Mouse (Mus musculus): ENCODE measurements at regions not wholly inside any gene's neighbourhood (a gene's known extent, or its start where the extent isn't known, plus 50 kb on each side); places are given as distances from the start of the nearest gene placed in this dataset.

DNA sequence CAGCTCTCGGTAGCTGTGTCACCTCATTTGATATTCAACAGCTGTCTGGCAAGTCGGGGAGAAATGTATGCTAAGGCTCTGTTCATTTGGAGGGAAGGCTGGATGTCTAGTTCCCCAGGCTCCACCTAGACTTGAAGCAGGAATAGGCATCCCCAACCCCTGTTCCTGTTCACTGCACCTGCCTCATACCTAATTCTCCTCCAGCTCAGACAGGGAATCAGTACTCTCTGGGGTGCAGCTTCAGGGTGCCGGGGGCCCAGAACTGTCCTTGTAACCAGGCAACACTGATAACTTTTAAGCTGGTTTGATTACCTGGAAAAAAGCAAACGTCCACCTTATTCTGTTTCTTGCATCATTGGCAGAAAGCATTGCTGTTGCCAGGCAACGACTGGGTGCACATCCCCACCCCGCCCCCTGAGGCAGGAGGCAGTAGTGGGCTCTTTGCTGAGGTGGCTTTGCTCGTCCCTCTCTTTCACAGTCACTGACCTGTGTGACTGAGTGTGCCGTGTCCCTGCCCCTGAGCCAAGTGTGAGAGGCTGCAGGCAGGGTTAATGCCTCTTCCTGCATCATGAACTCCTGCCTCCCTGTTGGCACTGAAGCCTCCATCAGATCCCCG, 76.3 kb upstream of the Hdac4 start:
- DNase-seq (ENCODE audit: low read depth, low spot score), result no peak
- Histone ChIP-seq H3K9me3 (replicated peaks; ENCODE audit: insufficient read depth, low read length) (no peaks in the 10 kb centered on the region), H3K27ac (ENCODE audit: control insufficient read depth, low read depth, low read length) (no peak overlapping the region), H3K9ac (ENCODE audit: control insufficient read depth, low read depth, low read length, poor library complexity, severe bottlenecking) (no peak overlapping the region), H3K36me3 (ENCODE audit: control insufficient read depth in 1 of 2, insufficient read depth in 2 of 2, low read length in 2 of 2) (no peaks in the 10 kb centered on the region), H3K27me3 (ENCODE audit: control insufficient read depth in 1 of 2, insufficient read depth in 2 of 2, low read length in 2 of 2) (no peaks in the 10 kb centered on the region), H3K79me2 (ENCODE audit: control insufficient read depth, insufficient read depth, low read length, poor library complexity) (no peaks in the 10 kb centered on the region), H3K4me1 (ENCODE audit: control insufficient read depth in 1 of 2, insufficient read depth in 2 of 2, low read length in 2 of 2) (no peaks in the 10 kb centered on the region), H3K4me3 (ENCODE audit: control insufficient read depth in 1 of 2, insufficient read depth in 1 of 2, low read depth in 2 of 2, low read length in 2 of 2) (no peak overlapping the region)
- TF ChIP-seq GABPA (IDR thresholded peaks at IDR 0.05; ENCODE audit: low read depth, low read length) (no peak), UBTF (IDR thresholded peaks at IDR 0.05; ENCODE audit: borderline replicate concordance, insufficient read depth, low read depth, low read length) (no peak), USF1 (IDR thresholded peaks at IDR 0.05; ENCODE audit: low read depth, low read length) (no peak), ZMIZ1 (IDR thresholded peaks at IDR 0.05; ENCODE audit: low read depth, low read length) (no peak), ZC3H11A (IDR thresholded peaks at IDR 0.05; ENCODE audit: low read depth, low read length) (no peak), MXI1 (IDR thresholded peaks at IDR 0.05; ENCODE audit: low read depth, low read length) (no peak), RAD21 (IDR thresholded peaks at IDR 0.05; ENCODE audit: low read depth, low read length) (no peak), CTCF (IDR thresholded peaks at IDR 0.05 in 2 of 3, conservative IDR thresholded peaks at IDR 0.05 in 1 of 3; ENCODE audit: control insufficient read depth in 1 of 3, insufficient read depth in 1 of 3, low read depth in 2 of 3, low read length in 3 of 3, poor library complexity in 1 of 3, severe bottlenecking in 1 of 3) (no peak), CHD2 (IDR thresholded peaks at IDR 0.05; ENCODE audit: low read length) (no peak), POLR2AphosphoS2 (IDR thresholded peaks at IDR 0.05; ENCODE audit: low read length) (no peak), NRF1 (IDR thresholded peaks at IDR 0.05; ENCODE audit: insufficient read depth, low read depth, low read length, poor library complexity, severe bottlenecking) (no peak), NELFE (IDR thresholded peaks at IDR 0.05; ENCODE audit: low read depth, low read length) (no peak), SIN3A (IDR thresholded peaks at IDR 0.05; ENCODE audit: low read length) (no peak), SMC3 (IDR thresholded peaks at IDR 0.05; ENCODE audit: low read depth, low read length) (no peak), POLR2AphosphoS5 (IDR thresholded peaks at IDR 0.05; ENCODE audit: borderline replicate concordance, low read depth, low read length) (no peak), JUND (IDR thresholded peaks at IDR 0.05; ENCODE audit: low read depth, low read length) (no peak)

DNA sequence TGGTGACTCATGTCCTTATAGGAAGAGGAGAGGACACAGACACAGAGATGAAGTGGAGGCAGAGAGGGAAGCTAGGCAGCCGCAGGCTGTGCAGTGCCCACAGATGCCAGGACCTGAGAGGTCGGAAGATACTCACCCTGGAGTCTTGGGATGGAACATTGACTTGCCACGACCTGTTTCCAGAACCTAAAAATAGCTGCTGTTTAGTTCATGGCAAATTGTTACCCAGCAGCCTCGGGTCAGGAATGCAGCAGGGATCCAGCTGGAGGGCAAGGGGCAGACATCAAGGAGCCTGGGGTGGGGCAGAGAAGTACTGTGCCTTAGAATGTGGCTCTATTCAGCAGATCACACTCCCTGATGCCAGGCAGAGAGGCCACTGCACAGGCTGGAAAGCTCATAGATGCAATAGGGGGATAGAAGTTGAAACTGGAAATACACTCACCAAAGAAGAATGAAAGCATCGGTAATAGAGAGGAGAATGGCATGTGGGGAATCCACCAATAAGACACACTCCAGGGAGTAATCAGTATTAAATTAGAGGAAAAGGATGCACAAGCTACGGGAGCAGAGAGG, 75.1 kb upstream of the Hdac4 start:
- Histone ChIP-seq H3K4me3 (ENCODE audit: control insufficient read depth in 1 of 2, insufficient read depth in 1 of 2, low read depth in 2 of 2, low read length in 2 of 2) (no peak overlapping the region), H3K27ac (ENCODE audit: control insufficient read depth, low read depth, low read length) (no peak overlapping the region), H3K9me3 (replicated peaks; ENCODE audit: insufficient read depth, low read length) (no peaks in the 10 kb centered on the region), H3K27me3 (ENCODE audit: control insufficient read depth in 1 of 2, insufficient read depth in 2 of 2, low read length in 2 of 2) (no peaks in the 10 kb centered on the region), H3K4me1 (ENCODE audit: control insufficient read depth in 1 of 2, insufficient read depth in 2 of 2, low read length in 2 of 2) (no peaks in the 10 kb centered on the region), H3K36me3 (ENCODE audit: control insufficient read depth in 1 of 2, insufficient read depth in 2 of 2, low read length in 2 of 2) (no peaks in the 10 kb centered on the region), H3K9ac (ENCODE audit: control insufficient read depth, low read depth, low read length, poor library complexity, severe bottlenecking) (no peak overlapping the region), H3K79me2 (ENCODE audit: control insufficient read depth, insufficient read depth, low read length, poor library complexity) (no peaks in the 10 kb centered on the region)
- no peak for TF ChIP-seq ZMIZ1 (IDR thresholded peaks at IDR 0.05; ENCODE audit: low read depth, low read length)
- no peak for TF ChIP-seq KAT2A (conservative IDR thresholded peaks at IDR 0.05; ENCODE audit: low read depth, low read length)
- TF ChIP-seq ETS1 (IDR thresholded peaks at IDR 0.05; ENCODE audit: low read depth, low read length), result no peak
- TF ChIP-seq JUND (IDR thresholded peaks at IDR 0.05; ENCODE audit: low read depth, low read length), result no peak
- no peak for TF ChIP-seq MYB (IDR thresholded peaks at IDR 0.05; ENCODE audit: low read depth, low read length)
- TF ChIP-seq MYC (IDR thresholded peaks at IDR 0.05; ENCODE audit: low read depth, low read length), result no peak
- TF ChIP-seq SMC3 (IDR thresholded peaks at IDR 0.05; ENCODE audit: low read depth, low read length), result no peak
- no peak for TF ChIP-seq MAX (IDR thresholded peaks at IDR 0.05; ENCODE audit: low read length)
- no peak for TF ChIP-seq RAD21 (IDR thresholded peaks at IDR 0.05; ENCODE audit: low read depth, low read length)
- TF ChIP-seq EP300 (IDR thresholded peaks at IDR 0.05; ENCODE audit: low read depth in 1 of 2, low read length in 2 of 2), result no peak
- no peak for TF ChIP-seq BHLHE40 (IDR thresholded peaks at IDR 0.05; ENCODE audit: borderline replicate concordance, low read depth, low read length)
- TF ChIP-seq MAZ (IDR thresholded peaks at IDR 0.05; ENCODE audit: low read depth, low read length), result no peak
- DNase-seq (ENCODE audit: low read depth, low spot score), result no peak
